Mouse (Mus musculus): ENCODE measurements around the gene Ctps. TPM values are rescaled to one million over a fixed set of nuclear protein-coding genes. Genes with fewer than 3 reads are reported as not detected.

The Ctps gene
- polyA plus RNA-seq, 1 experiment from 2014 or later = 97.7 TPM

DNA sequence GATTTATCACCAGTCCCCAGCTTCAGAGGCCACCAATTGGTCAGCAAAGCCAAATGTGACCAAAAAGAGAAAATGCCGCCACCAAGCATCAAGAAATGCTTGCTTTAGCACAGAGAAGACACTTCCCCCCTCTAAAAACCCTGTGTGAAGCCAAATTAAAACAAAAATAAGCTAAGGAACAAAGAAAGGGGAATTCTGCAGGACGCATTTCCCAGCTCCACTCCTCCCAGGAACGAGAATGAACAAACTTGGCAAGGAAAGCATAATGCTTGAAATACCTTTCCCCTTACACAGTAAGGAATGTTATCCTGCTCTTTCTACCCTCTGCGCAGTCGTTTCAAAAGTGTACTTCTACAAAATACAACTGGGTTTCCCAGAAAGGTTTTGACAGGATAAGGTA, 2.1 kb downstream of the Ctps start:
- Histone ChIP-seq H3K9ac (replicated peaks) (no peak overlapping the region; the same call in 1 of the 2 replicates), H3K27me3 (no peaks in the 10 kb centered on the region)

DNA sequence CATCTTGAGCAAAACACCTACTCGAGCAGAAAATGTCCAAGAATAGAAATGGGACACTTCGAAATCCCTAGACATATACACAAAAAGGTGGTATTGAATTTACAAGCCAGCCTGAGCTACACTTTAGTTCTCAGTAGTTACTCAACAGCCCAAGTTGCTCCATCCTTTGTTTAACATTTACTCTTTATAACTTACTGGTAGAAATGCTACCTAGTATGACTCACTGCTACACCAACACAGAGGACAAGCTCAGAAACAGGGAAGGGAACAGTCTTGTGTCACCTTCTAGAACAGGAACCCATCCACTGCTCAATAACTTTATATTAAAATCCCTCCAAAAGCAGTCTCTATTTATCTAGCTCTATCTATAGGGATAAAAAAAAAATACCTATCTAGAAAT, 4.3 kb downstream of the Ctps start:
- Histone ChIP-seq H3K4me3 (no peak overlapping the region), H3K4me2 (replicated peaks) (no peak overlapping the region), H3K9ac (replicated peaks) (no peak overlapping the region), H3K9me3 (no peaks in the 10 kb centered on the region), H3K27ac (replicated peaks) (no peak overlapping the region), H3K27me3 (no peaks in the 10 kb centered on the region), H3K4me1 (peaks cover 23% of the 10 kb centered on the region), H3K36me3 (peaks cover 43% of the 10 kb centered on the region)
- 93% methylated on average over 2 of the region's 2 CpGs for WGBS
- no peak for ATAC-seq (replicated peaks)

More for the DNA sequence above, 2.1 kb downstream of the Ctps start:
- peaks cover 25% of the 10 kb centered on the region for H3K36me3 ChIP-seq
- peak overlapping the region; percentile 69 for H3K4me2 ChIP-seq (replicated peaks)
- H3K4me1 ChIP-seq = peaks cover 30% of the 10 kb centered on the region
- peak overlapping the region; percentile 95; the same call in 1 of the 2 replicates for H3K4me3 ChIP-seq
- no peak for ATAC-seq (replicated peaks)
- no peaks in the 10 kb centered on the region for H3K9me3 ChIP-seq
- H3K27ac ChIP-seq (replicated peaks) = no peak overlapping the region
- 28% methylated on average over 5 of the region's 5 CpGs for WGBS

- Histone ChIP-seq H3K36me3 (peaks cover 88% of the 10 kb centered on the region), H3K4me2 (replicated peaks) (no peak overlapping the region), H3K27me3 (no peaks in the 10 kb centered on the region), H3K4me1 (no peaks in the 10 kb centered on the region), H3K9me3 (no peaks in the 10 kb centered on the region), H3K27ac (replicated peaks) (no peak overlapping the region), H3K9ac (replicated peaks) (no peak overlapping the region), H3K4me3 (no peak overlapping the region)
- no peak for ATAC-seq (replicated peaks)
- 91% methylated on average over 6 of the region's 6 CpGs for WGBS
Measured at GRCm38 (mm10) chr4:120556592-120556991, 13.5 kb downstream of the Ctps start.

DNA sequence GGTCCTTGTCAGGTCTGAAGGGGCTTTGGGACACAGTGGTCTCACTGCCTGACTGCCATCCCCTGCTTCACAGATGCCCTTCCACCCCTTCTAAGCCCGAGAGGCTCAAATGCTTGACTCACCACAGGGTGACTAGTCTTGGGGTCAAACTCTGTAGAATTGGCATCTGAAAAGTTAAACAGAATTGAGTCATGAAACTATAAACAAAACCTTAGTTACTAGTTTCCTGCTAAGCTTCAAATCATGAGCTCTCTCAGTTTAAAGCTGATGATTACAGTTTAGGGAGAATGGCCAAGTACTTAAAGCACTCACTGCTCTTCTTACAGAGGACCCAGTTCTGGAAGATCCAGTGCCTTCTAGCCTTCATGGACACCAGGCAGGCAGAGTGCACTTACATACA, 25.2 kb downstream of the Ctps start:
- Histone ChIP-seq H3K4me1 (no peaks in the 10 kb centered on the region), H3K4me2 (replicated peaks) (no peak overlapping the region), H3K27me3 (no peaks in the 10 kb centered on the region), H3K9ac (replicated peaks) (no peak overlapping the region), H3K4me3 (no peak overlapping the region), H3K36me3 (peaks cover 92% of the 10 kb centered on the region), H3K9me3 (no peaks in the 10 kb centered on the region), H3K27ac (replicated peaks) (no peak overlapping the region)
- no peak for ATAC-seq (replicated peaks)
- 74% methylated on average over 1 of the region's 1 CpGs for WGBS

DNA sequence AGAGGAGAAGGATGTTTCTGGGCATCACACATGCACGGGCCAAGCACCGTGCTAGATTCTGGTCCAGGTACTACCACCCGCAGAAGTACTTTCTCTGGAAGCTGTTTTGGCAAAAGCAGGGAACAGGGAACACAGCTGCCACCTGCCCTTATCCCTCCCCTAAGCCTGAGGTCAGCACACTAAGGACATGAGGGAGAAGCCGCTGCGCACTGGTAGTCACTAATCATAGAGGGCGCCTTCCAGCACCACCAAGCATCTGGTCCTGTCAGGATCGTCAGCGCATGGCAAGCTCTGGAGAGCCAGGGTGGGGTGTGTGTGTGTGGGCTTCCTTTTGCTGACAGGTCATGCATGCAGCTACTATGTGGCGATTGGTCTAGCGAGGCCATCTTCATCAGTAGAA, 31.4 kb downstream of the Ctps start:
- H3K4me3 ChIP-seq = no peak overlapping the region
- H3K9me3 ChIP-seq = no peaks in the 10 kb centered on the region
- no peaks in the 10 kb centered on the region for H3K27me3 ChIP-seq
- no peak for ATAC-seq (replicated peaks)
- WGBS = 95% methylated on average over 10 of the region's 10 CpGs
- H3K4me1 ChIP-seq = no peaks in the 10 kb centered on the region
- H3K9ac ChIP-seq (replicated peaks) = no peak overlapping the region
- no peak overlapping the region for H3K27ac ChIP-seq (replicated peaks)
- no peak overlapping the region for H3K4me2 ChIP-seq (replicated peaks)
- H3K36me3 ChIP-seq = peaks cover 53% of the 10 kb centered on the region

DNA sequence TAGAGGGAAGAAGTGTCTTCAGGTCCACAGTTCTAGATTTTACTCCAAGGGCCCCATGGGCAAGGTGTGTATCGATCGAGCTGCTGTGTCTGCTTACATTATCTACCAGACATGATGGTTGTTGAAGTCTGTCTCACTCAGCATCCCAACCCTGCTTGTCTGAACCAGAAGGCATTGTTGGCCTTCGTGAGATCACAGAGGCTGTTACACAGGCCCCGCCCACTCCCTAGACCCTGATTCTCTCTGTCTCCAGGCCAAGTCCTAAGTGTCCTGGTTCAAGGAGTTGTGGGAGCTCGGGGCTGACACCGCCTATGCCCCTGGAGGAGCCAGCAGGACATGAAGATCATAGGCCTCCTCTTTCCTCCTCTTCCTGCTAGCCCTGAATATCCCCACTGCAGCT, 38.1 kb downstream of the Ctps start, which contains the start of gene Slfnl1:
Gene Slfnl1 (plus strand): TSS at position 246 of the 400 bp plus-strand sequence.
- Histone ChIP-seq H3K9me3 (no peaks in the 10 kb centered on the region), H3K27me3 (no peaks in the 10 kb centered on the region), H3K4me1 (no peaks in the 10 kb centered on the region), H3K9ac (replicated peaks) (no peak within 1 kb of the TSS), H3K27ac (replicated peaks) (no peak within 1 kb of the TSS), H3K4me3 (no peak within 1 kb of the TSS), H3K36me3 (peaks cover 38% of the 10 kb centered on the region), H3K4me2 (replicated peaks) (no peak within 1 kb of the TSS)
- ATAC-seq (replicated peaks) = no peak
- 87% methylated on average over 6 of the region's 6 CpGs for WGBS

DNA sequence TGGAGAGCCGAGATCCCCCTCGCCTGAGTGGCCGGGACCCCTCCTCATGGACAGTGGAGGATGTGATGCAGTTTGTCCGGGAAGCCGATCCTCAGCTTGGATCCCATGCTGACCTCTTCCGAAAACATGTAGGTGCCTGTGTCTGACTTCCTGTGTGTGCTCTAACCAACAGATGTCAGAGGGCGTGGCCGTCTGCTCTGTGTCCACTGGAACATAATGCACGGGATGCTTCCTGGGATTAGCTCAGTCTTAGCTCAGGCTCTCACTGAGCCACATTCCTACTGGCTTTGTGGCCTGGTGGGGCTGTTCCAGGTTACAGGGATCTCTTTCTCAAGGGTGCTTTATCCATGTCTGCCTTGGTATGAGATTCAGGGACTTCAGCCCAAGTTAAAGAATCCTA, 41.9 kb downstream of the Ctps start:
- no peak for ATAC-seq (replicated peaks)
- Histone ChIP-seq H3K9me3 (no peaks in the 10 kb centered on the region), H3K27me3 (no peaks in the 10 kb centered on the region), H3K4me1 (no peaks in the 10 kb centered on the region), H3K9ac (replicated peaks) (no peak overlapping the region), H3K36me3 (peaks cover 70% of the 10 kb centered on the region), H3K27ac (replicated peaks) (no peak overlapping the region), H3K4me2 (replicated peaks) (no peak overlapping the region), H3K4me3 (no peak overlapping the region)
- 82% methylated on average over 9 of the region's 9 CpGs for WGBS

- Histone ChIP-seq H3K4me3 (no peak overlapping the region), H3K36me3 (peaks cover 71% of the 10 kb centered on the region), H3K27ac (replicated peaks) (no peak overlapping the region), H3K27me3 (no peaks in the 10 kb centered on the region), H3K4me2 (replicated peaks) (no peak overlapping the region), H3K4me1 (no peaks in the 10 kb centered on the region), H3K9ac (replicated peaks) (no peak overlapping the region), H3K9me3 (no peaks in the 10 kb centered on the region)
- ATAC-seq (replicated peaks) = no peak
- WGBS = 93% methylated on average over 3 of the region's 3 CpGs
Measured at GRCm38 (mm10) chr4:120523092-120523491, 47.0 kb downstream of the Ctps start.

- H3K4me2 ChIP-seq (replicated peaks) = no peak overlapping the region
- H3K4me3 ChIP-seq = no peak overlapping the region
- H3K9ac ChIP-seq (replicated peaks) = no peak overlapping the region
- H3K9me3 ChIP-seq = no peaks in the 10 kb centered on the region
- no peak overlapping the region for H3K27ac ChIP-seq (replicated peaks)
- H3K36me3 ChIP-seq = peaks cover 72% of the 10 kb centered on the region
- no peaks in the 10 kb centered on the region for H3K4me1 ChIP-seq
- H3K27me3 ChIP-seq = no peaks in the 10 kb centered on the region
- WGBS = 87% methylated on average over 4 of the region's 4 CpGs
- ATAC-seq (replicated peaks) = no peak
Measured at GRCm38 (mm10) chr4:120522351-120522750, 47.7 kb downstream of the Ctps start.

DNA sequence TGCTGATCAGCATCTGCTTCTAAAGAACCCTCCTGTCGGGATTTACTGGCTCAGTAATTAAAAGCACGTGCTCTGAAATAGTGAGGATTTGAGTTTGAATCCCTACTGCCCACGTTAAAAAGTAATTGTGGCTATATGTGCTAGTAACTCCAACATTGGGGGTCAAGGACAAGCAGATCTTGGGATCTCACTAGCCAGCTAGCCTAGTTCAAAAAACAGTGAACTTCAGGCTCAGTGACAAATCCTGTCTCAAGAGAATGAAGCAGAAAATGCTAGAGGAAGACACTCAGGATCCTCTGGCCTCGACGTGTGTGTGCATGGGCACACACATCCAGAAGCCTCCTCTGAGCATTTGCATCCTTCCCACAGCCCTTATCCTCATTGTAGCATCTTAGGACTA, 48.3 kb downstream of the Ctps start:
- WGBS = 76% methylated on average over 5 of the region's 5 CpGs
- no peak for ATAC-seq (replicated peaks)
- H3K4me2 ChIP-seq (replicated peaks) = no peak overlapping the region
- no peak overlapping the region for H3K27ac ChIP-seq (replicated peaks)
- H3K27me3 ChIP-seq = no peaks in the 10 kb centered on the region
- no peaks in the 10 kb centered on the region for H3K4me1 ChIP-seq
- no peaks in the 10 kb centered on the region for H3K9me3 ChIP-seq
- H3K4me3 ChIP-seq = no peak overlapping the region
- peaks cover 76% of the 10 kb centered on the region for H3K36me3 ChIP-seq
- no peak overlapping the region for H3K9ac ChIP-seq (replicated peaks)

DNA sequence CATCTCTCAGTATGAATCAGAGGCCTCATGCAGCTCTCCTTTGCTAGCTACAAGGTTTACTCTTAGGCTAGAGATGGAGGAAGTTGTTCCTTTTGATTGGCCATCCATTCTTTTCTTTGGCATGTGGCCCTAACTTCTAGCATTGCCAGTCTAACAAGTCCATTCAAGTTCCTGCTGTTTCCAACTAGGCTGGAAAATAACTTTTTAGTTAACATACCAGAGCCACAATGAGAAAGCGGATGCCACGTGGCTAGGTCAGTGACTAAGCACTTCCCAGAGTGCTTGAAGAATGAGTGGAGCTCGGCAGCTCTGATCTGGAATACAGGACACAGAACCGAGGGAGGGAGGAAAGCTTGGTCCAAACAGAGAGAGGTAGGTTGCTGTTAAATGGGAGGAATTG, 52.7 kb downstream of the Ctps start:
- Histone ChIP-seq H3K9ac (replicated peaks) (no peak overlapping the region), H3K27me3 (no peaks in the 10 kb centered on the region), H3K4me2 (replicated peaks) (no peak overlapping the region), H3K9me3 (no peaks in the 10 kb centered on the region), H3K4me1 (no peaks in the 10 kb centered on the region), H3K27ac (replicated peaks) (no peak overlapping the region), H3K36me3 (peaks cover 49% of the 10 kb centered on the region), H3K4me3 (no peak overlapping the region)
- ATAC-seq (replicated peaks) = no peak
- 78% methylated on average over 4 of the region's 4 CpGs for WGBS

DNA sequence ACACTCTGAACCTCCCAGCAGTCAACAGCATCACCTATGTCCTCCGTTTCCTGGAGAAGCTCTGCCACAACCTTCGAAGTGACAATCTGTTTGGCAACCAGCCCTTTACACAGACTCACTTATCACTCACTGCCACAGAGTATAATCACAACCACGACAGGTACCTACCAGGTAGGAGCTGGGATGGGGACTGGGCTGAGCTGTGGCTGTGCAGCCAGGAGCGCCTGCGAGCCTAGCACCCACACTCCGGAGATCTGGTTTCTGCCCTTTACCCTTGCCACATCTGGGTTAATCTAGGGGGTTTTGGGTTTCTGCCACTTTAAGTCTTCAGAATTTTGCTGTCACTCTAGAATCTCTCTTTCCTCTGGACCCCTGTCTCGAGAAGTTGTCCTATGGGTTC, 53.2 kb downstream of the Ctps start:
- H3K9ac ChIP-seq (replicated peaks) = no peak overlapping the region
- no peak overlapping the region for H3K4me3 ChIP-seq
- no peak for ATAC-seq (replicated peaks)
- no peak overlapping the region for H3K4me2 ChIP-seq (replicated peaks)
- no peaks in the 10 kb centered on the region for H3K4me1 ChIP-seq
- H3K9me3 ChIP-seq = no peaks in the 10 kb centered on the region
- WGBS = 92% methylated on average over 7 of the region's 7 CpGs
- H3K27me3 ChIP-seq = no peaks in the 10 kb centered on the region
- peaks cover 45% of the 10 kb centered on the region for H3K36me3 ChIP-seq
- no peak overlapping the region for H3K27ac ChIP-seq (replicated peaks)

DNA sequence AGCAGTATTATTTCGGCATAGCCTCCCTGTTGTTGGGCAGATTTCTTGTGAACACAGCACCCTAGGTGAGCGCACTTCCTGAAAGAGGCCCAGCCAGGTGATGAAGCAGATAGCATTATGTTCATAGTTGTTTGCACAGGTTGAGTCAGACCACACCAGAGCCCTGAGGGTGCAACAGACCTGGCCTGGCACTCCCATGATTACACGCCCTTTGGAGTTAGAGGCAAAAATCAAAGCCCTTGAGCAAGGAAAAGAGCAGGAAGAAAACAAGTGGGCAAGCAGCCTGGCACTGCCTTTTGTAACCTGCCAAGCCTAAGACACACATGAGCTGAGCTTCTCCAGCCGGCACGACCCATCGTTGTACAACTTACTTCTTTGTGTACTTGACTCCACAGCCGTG, 53.6 kb downstream of the Ctps start:
- Histone ChIP-seq H3K4me2 (replicated peaks) (no peak overlapping the region), H3K4me3 (no peak overlapping the region), H3K36me3 (peaks cover 41% of the 10 kb centered on the region), H3K9me3 (no peaks in the 10 kb centered on the region), H3K27me3 (no peaks in the 10 kb centered on the region), H3K4me1 (no peaks in the 10 kb centered on the region), H3K9ac (replicated peaks) (no peak overlapping the region), H3K27ac (replicated peaks) (no peak overlapping the region)
- WGBS = 97% methylated on average over 7 of the region's 7 CpGs
- no peak for ATAC-seq (replicated peaks)

Measured in forebrain, embryonic 15.5 days (tissue).